Comparison of ENCODE assay signal across 23 mouse cellular contexts in genomic region chr17:80579089-80579488, GRCm38 (mm10). TPM values are rescaled to one million over a fixed set of nuclear protein-coding genes. Genes with fewer than 3 reads are reported as not detected.
"Had no signal": no experiment of that assay in that cellular context is flagged by ENCODE, and none has a peak within 500 bp of the region (broad histone marks: within the 10 kb centered on the region; RNA-seq: fewer than 3 reads in every experiment).

No protein-coding gene starts in this region.

- DNase-seq: gastrocnemius, adult 2 months; gastrocnemius, postnatal 10 days; gastrocnemius, postnatal 25 days; heart, adult 2 months; heart, postnatal 14 days; heart, postnatal 36 days; kidney, adult 18-20 months; kidney, adult 8-10 months; liver; liver, embryonic 13.5 days had no signal

- ATAC-seq: inflammation-experienced regulatory T-cells, adult 6 months; intestine, embryonic 15.5 days; intestine, postnatal 0 days had no signal

- H3K27ac ChIP-seq: gastrocnemius, adult 2 months; heart, adult 2 months; heart, embryonic 13.5 days; heart, embryonic 15.5 days; hindbrain, embryonic 13.5 days; hindbrain, embryonic 15.5 days; intestine, embryonic 15.5 days; layer of hippocampus, adult 2 months; left cerebral cortex, adult 2 months; limb, embryonic 12.5 days; liver, embryonic 13.5 days; liver, embryonic 15.5 days had no signal

- H3K4me3 ChIP-seq: gastrocnemius, adult 2 months; heart, adult 2 months; heart, embryonic 13.5 days; heart, embryonic 15.5 days; hindbrain, embryonic 13.5 days; hindbrain, embryonic 15.5 days; intestine, embryonic 15.5 days; layer of hippocampus, adult 2 months; left cerebral cortex, adult 2 months; limb, embryonic 12.5 days; liver, embryonic 13.5 days; liver, embryonic 15.5 days had no signal

- H3K27me3 ChIP-seq: heart, embryonic 13.5 days; heart, embryonic 15.5 days; hindbrain, embryonic 13.5 days; hindbrain, embryonic 15.5 days; intestine, embryonic 15.5 days; limb, embryonic 12.5 days; liver, embryonic 15.5 days had no signal

- H3K4me1 ChIP-seq: intestine, embryonic 15.5 days; liver, embryonic 13.5 days had no signal

- H3K4me2 ChIP-seq: heart, embryonic 11.5 days; heart, embryonic 13.5 days; heart, embryonic 15.5 days; hindbrain, embryonic 13.5 days; hindbrain, embryonic 15.5 days; intestine, embryonic 15.5 days; limb, embryonic 12.5 days; liver, embryonic 11.5 days; liver, embryonic 13.5 days; liver, embryonic 15.5 days had no signal

- H3K9ac ChIP-seq: heart, embryonic 13.5 days; heart, embryonic 15.5 days; hindbrain, embryonic 13.5 days; hindbrain, embryonic 15.5 days; intestine, embryonic 15.5 days; limb, embryonic 12.5 days; liver, embryonic 13.5 days; liver, embryonic 15.5 days had no signal

- H3K9me3 ChIP-seq: heart, embryonic 13.5 days; heart, embryonic 15.5 days; hindbrain, embryonic 13.5 days; hindbrain, embryonic 15.5 days; intestine, embryonic 15.5 days; limb, embryonic 12.5 days; liver, embryonic 13.5 days; liver, embryonic 15.5 days had no signal

RNA-seq across cellular contexts. Expression of gene Cdkl4, which starts 1.5 kb away (rescaled TPM):
- total RNA-seq: gastrocnemius, postnatal 25 days had no signal
- polyA plus RNA-seq: heart, embryonic 11.5 days; heart, embryonic 13.5 days had no signal
